19 mouse cellular contexts compared by ENCODE assay signal in genomic region chr1:138627804-138628203, GRCm38 (mm10).
"Had no signal": no experiment of that assay in that cellular context is flagged by ENCODE, and none has a peak within 500 bp of the region (broad histone marks: within the 10 kb centered on the region; RNA-seq: fewer than 3 reads in every experiment).

No protein-coding gene starts in this region.

- H3K4me1 ChIP-seq: midbrain, embryonic 10.5 days; midbrain, embryonic 12.5 days; neural tube, embryonic 13.5 days; neural tube, embryonic 15.5 days had no signal

- H3K27ac ChIP-seq: midbrain, embryonic 10.5 days; midbrain, embryonic 12.5 days; neural tube, embryonic 13.5 days; neural tube, embryonic 15.5 days had no signal

- H3K9me3 ChIP-seq: midbrain, embryonic 10.5 days; midbrain, embryonic 12.5 days; neural tube, embryonic 13.5 days; neural tube, embryonic 15.5 days had no signal

- H3K4me3 ChIP-seq: midbrain, embryonic 10.5 days; midbrain, embryonic 12.5 days; myocyte; neural tube, embryonic 13.5 days; neural tube, embryonic 15.5 days had no signal

- H3K4me2 ChIP-seq: lung, embryonic 14.5 days; midbrain, embryonic 12.5 days; neural tube, embryonic 13.5 days; neural tube, embryonic 15.5 days had no signal

- H3K27me3 ChIP-seq: midbrain, embryonic 12.5 days; neural tube, embryonic 13.5 days; neural tube, embryonic 15.5 days had no signal

- ATAC-seq: midbrain, embryonic 16.5 days had no signal

- DNase-seq: lung, adult 18-20 months; lung, embryonic 14.5 days; lung, postnatal 10 days; lung, postnatal 4 days; midbrain, embryonic 14.5 days; retina, postnatal 1 day; right cerebral cortex, adult 18-20 months; right cerebral cortex, postnatal 25 days; right cerebral cortex, postnatal 4 days; spleen, adult 18-20 months; thymus, adult 18-20 months; thymus, postnatal 14 days; thymus, postnatal 36 days had no signal

- H3K9ac ChIP-seq: lung, embryonic 14.5 days; midbrain, embryonic 12.5 days; neural tube, embryonic 13.5 days; neural tube, embryonic 15.5 days had no signal

- H3K36me3 ChIP-seq: midbrain, embryonic 10.5 days; midbrain, embryonic 12.5 days; neural tube, embryonic 13.5 days; neural tube, embryonic 15.5 days had no signal
